Mouse (Mus musculus): ENCODE data around the gene Ice2. TPM values are rescaled to one million over a fixed set of nuclear protein-coding genes. Genes with fewer than 3 reads are reported as not detected.

Gene Ice2
- polyA plus RNA-seq, 2 experiments: 4.0 to 6.7 TPM

GRCm38 (mm10) chr9:69470362-69470761, 72.7 kb downstream of the Ice2 start:
- H3K4me1 ChIP-seq (replicated peaks; ENCODE audit: control insufficient read depth in 2 of 2, insufficient read depth in 2 of 2, low read length in 1 of 2): peaks cover 0 to 7% of the 10 kb centered on the region in 2 experiments; a peak in 2 of 4 replicates
- H3K27ac ChIP-seq: no peak overlapping the region
- TF ChIP-seq CTCF (IDR thresholded peaks at IDR 0.05; ENCODE audit: low read depth) (no peak), EP300 (IDR thresholded peaks at IDR 0.05; ENCODE audit: low read depth) (no peak)
- H3K36me3 ChIP-seq (replicated peaks; ENCODE audit: control insufficient read depth, insufficient read depth, low read depth): no peaks in the 10 kb centered on the region
- no peak for ATAC-seq (ENCODE audit: insufficient read depth)
- DNase-seq (ENCODE audit: low read depth in 3 of 3, low spot score in 3 of 3): no peak
- no peak overlapping the region for H3K4me2 ChIP-seq (ENCODE audit: low read depth)
- no peaks in the 10 kb centered on the region for H3K9me3 ChIP-seq (ENCODE audit: control insufficient read depth, low read length)
- H3K27me3 ChIP-seq (ENCODE audit: control insufficient read depth, insufficient read depth, low read length): no peaks in the 10 kb centered on the region
- WGBS (ENCODE audit: insufficient replicate concordance): 68% methylated on average over 5 of the region's 5 CpGs
- H3K9ac ChIP-seq (replicated peaks): no peak overlapping the region
- no peak overlapping the region for H3K4me3 ChIP-seq (ENCODE audit: insufficient read depth in 1 of 2, low read depth in 2 of 2, low read length in 2 of 2)

GRCm38 (mm10) chr9:69470921-69471320, 73.2 kb downstream of the Ice2 start:
- Histone ChIP-seq H3K4me3 (ENCODE audit: insufficient read depth in 1 of 2, low read depth in 2 of 2, low read length in 2 of 2) (no peak overlapping the region), H3K4me2 (ENCODE audit: low read depth) (no peak overlapping the region), H3K36me3 (replicated peaks; ENCODE audit: control insufficient read depth, insufficient read depth, low read depth) (no peaks in the 10 kb centered on the region), H3K9me3 (ENCODE audit: control insufficient read depth, low read length) (no peaks in the 10 kb centered on the region), H3K27me3 (ENCODE audit: control insufficient read depth, insufficient read depth, low read length) (no peaks in the 10 kb centered on the region), H3K27ac (no peak overlapping the region), H3K9ac (replicated peaks) (no peak overlapping the region), H3K4me1 (replicated peaks; ENCODE audit: control insufficient read depth in 2 of 2, insufficient read depth in 2 of 2, low read length in 1 of 2) (peaks cover 0 to 3% of the 10 kb centered on the region in 2 experiments; a peak in 2 of 4 replicates)
- no peak for DNase-seq (ENCODE audit: low read depth in 3 of 3, low spot score in 3 of 3)
- no peak for TF ChIP-seq EP300 (IDR thresholded peaks at IDR 0.05; ENCODE audit: low read depth)
- TF ChIP-seq CTCF (IDR thresholded peaks at IDR 0.05; ENCODE audit: low read depth): no peak
- WGBS (ENCODE audit: insufficient replicate concordance): 27% methylated on average over 6 of the region's 6 CpGs
- no peak for ATAC-seq (ENCODE audit: insufficient read depth)

- no peak overlapping the region for H3K27ac ChIP-seq
- H3K4me2 ChIP-seq (ENCODE audit: low read depth): no peak overlapping the region
- ATAC-seq (ENCODE audit: insufficient read depth) (no peak), DNase-seq (ENCODE audit: low read depth in 3 of 3, low spot score in 3 of 3) (no peak)
- TF ChIP-seq EP300 (IDR thresholded peaks at IDR 0.05; ENCODE audit: low read depth) (no peak), CTCF (IDR thresholded peaks at IDR 0.05; ENCODE audit: low read depth) (no peak)
- H3K9ac ChIP-seq (replicated peaks): no peak overlapping the region
- H3K27me3 ChIP-seq (ENCODE audit: control insufficient read depth, insufficient read depth, low read length): no peaks in the 10 kb centered on the region
- WGBS (ENCODE audit: insufficient replicate concordance): 70% methylated on average over 6 of the region's 6 CpGs
- no peak overlapping the region for H3K4me3 ChIP-seq (ENCODE audit: insufficient read depth in 1 of 2, low read depth in 2 of 2, low read length in 2 of 2)
- H3K36me3 ChIP-seq (replicated peaks; ENCODE audit: control insufficient read depth, insufficient read depth, low read depth): no peaks in the 10 kb centered on the region
- no peaks in the 10 kb centered on the region for H3K9me3 ChIP-seq (ENCODE audit: control insufficient read depth, low read length)
- no peaks in the 10 kb centered on the region for H3K4me1 ChIP-seq (replicated peaks; ENCODE audit: control insufficient read depth in 2 of 2, insufficient read depth in 2 of 2, low read length in 1 of 2)
These were observed 75.0 kb downstream of the Ice2 start for GRCm38 (mm10) chr9:69472724-69473123.

- Histone ChIP-seq H3K4me1 (replicated peaks; ENCODE audit: control insufficient read depth in 2 of 2, insufficient read depth in 2 of 2, low read length in 1 of 2) (no peaks in the 10 kb centered on the region), H3K9ac (replicated peaks) (no peak overlapping the region), H3K4me3 (ENCODE audit: insufficient read depth in 1 of 2, low read depth in 2 of 2, low read length in 2 of 2) (no peak overlapping the region), H3K36me3 (replicated peaks; ENCODE audit: control insufficient read depth, insufficient read depth, low read depth) (no peaks in the 10 kb centered on the region), H3K9me3 (ENCODE audit: control insufficient read depth, low read length) (no peaks in the 10 kb centered on the region), H3K27ac (no peak overlapping the region), H3K27me3 (ENCODE audit: control insufficient read depth, insufficient read depth, low read length) (no peaks in the 10 kb centered on the region), H3K4me2 (ENCODE audit: low read depth) (no peak overlapping the region)
- TF ChIP-seq CTCF (IDR thresholded peaks at IDR 0.05; ENCODE audit: low read depth) (no peak), EP300 (IDR thresholded peaks at IDR 0.05; ENCODE audit: low read depth) (no peak)
- DNase-seq (ENCODE audit: low read depth in 3 of 3, low spot score in 3 of 3) (no peak), ATAC-seq (ENCODE audit: insufficient read depth) (no peak)
- 68% methylated on average over 6 of the region's 6 CpGs for WGBS (ENCODE audit: insufficient replicate concordance)
These were observed 78.2 kb downstream of the Ice2 start for GRCm38 (mm10) chr9:69475873-69476272.

- Histone ChIP-seq H3K27me3 (ENCODE audit: control insufficient read depth, insufficient read depth, low read length) (no peaks in the 10 kb centered on the region), H3K9ac (replicated peaks) (no peak overlapping the region), H3K27ac (no peak overlapping the region), H3K4me3 (ENCODE audit: insufficient read depth in 1 of 2, low read depth in 2 of 2, low read length in 2 of 2) (no peak overlapping the region), H3K36me3 (replicated peaks; ENCODE audit: control insufficient read depth, insufficient read depth, low read depth) (no peaks in the 10 kb centered on the region), H3K4me1 (replicated peaks; ENCODE audit: control insufficient read depth in 2 of 2, insufficient read depth in 2 of 2, low read length in 1 of 2) (no peaks in the 10 kb centered on the region), H3K9me3 (ENCODE audit: control insufficient read depth, low read length) (no peaks in the 10 kb centered on the region), H3K4me2 (ENCODE audit: low read depth) (no peak overlapping the region)
- ATAC-seq (ENCODE audit: insufficient read depth) (no peak), DNase-seq (ENCODE audit: low read depth in 3 of 3, low spot score in 3 of 3) (no peak)
- WGBS (ENCODE audit: insufficient replicate concordance): 63% methylated on average over 14 of the region's 14 CpGs
- TF ChIP-seq EP300 (IDR thresholded peaks at IDR 0.05; ENCODE audit: low read depth) (no peak), CTCF (IDR thresholded peaks at IDR 0.05; ENCODE audit: low read depth) (no peak)
These were observed 79.6 kb downstream of the Ice2 start for GRCm38 (mm10) chr9:69477195-69477823.

Data from liver, embryonic 14.5 days (tissue).